Mouse (Mus musculus): ENCODE data around the gene Cd68.

DNA sequence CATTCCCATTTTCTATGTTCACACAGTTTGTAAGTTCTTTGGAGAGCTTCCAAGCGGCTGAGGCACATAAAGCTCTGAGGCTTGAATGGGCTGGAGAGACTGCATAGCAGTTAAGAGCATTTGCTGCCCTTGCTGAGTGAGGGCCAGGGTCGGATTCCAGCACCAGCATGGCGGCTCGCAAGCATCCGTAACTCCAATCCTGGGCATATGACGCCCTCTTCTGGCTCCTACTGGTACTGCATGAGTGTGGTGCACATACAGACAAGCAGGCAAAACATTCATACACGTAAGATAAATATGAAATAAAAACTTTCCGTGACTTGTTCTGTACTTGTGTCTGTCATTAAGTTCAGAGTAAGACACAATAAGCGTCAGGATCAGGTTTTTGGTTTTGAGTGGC, 49.5 kb upstream of the Cd68 start:
- no peak for TF ChIP-seq GATA1 (IDR thresholded peaks at IDR 0.05; ENCODE audit: low read length)
- no peak for TF ChIP-seq TAL1 (IDR thresholded peaks at IDR 0.05; ENCODE audit: low read length)
